Mouse (Mus musculus): ENCODE measurements around the gene Fam20c. TPM values are rescaled to one million over a fixed set of nuclear protein-coding genes. Genes with fewer than 3 reads are reported as not detected.
A peak's percentile ranks its signal among the peaks of the same experiment; 100 is the strongest.

Fam20c gene
- polyA plus RNA-seq (2014; fragmentation: Nextera tagmentation; extraction: Ambion mirVana), result 3.0 and 3.7 TPM in 2 replicates

- Histone ChIP-seq H3K9me3 (replicated peaks; ENCODE audit: control insufficient read depth, low read length) (no peaks in the 10 kb centered on the region), H3K27me3 (ENCODE audit: control insufficient read depth, insufficient read depth, low read length) (peaks cover 55% of the 10 kb centered on the region), H3K36me3 (ENCODE audit: control insufficient read depth, insufficient read depth, low read length) (no peaks in the 10 kb centered on the region), H3K4me3 (ENCODE audit: low read depth, low read length) (peak within 1 kb of the TSS; percentile 59), H3K4me1 (ENCODE audit: control insufficient read depth, insufficient read depth, low read length) (peaks cover 8% of the 10 kb centered on the region), H3K27ac (ENCODE audit: low read depth, low read length) (no peak within 1 kb of the TSS), H3K9ac (ENCODE audit: low read depth, low read length) (peak within 1 kb of the TSS; percentile 80), H3K4me2 (peak within 1 kb of the TSS; percentile 95)
- WGBS (ENCODE audit: insufficient replicate concordance), result under 1% methylated on average over 91 of the region's 98 CpGs
- peak; percentile 80 for ATAC-seq (replicated peaks; ENCODE audit: insufficient number of reproducible peaks, low FRiP score, low TSS enrichment)
Measured at GRCm38 (mm10) chr5:138754303-138755120, at the start of gene Fam20c. Fam20c (plus strand) TSS chr5:138754514.

- Histone ChIP-seq H3K4me2 (no peak overlapping the region), H3K4me3 (ENCODE audit: low read depth, low read length) (no peak overlapping the region), H3K27ac (ENCODE audit: low read depth, low read length) (no peak overlapping the region), H3K9me3 (replicated peaks; ENCODE audit: control insufficient read depth, low read length) (0 out of 2 replicates have a peak, but pooled peaks cover 3% of the 10 kb centered on the region), H3K36me3 (ENCODE audit: control insufficient read depth, insufficient read depth, low read length) (no peaks in the 10 kb centered on the region), H3K9ac (ENCODE audit: low read depth, low read length) (no peak overlapping the region), H3K4me1 (ENCODE audit: control insufficient read depth, insufficient read depth, low read length) (peaks cover 6% of the 10 kb centered on the region; the same call in 1 of the 2 replicates), H3K27me3 (ENCODE audit: control insufficient read depth, insufficient read depth, low read length) (no peaks in the 10 kb centered on the region)
- ATAC-seq (replicated peaks; ENCODE audit: insufficient number of reproducible peaks, low FRiP score, low TSS enrichment), result no peak
Measured at GRCm38 (mm10) chr5:138707367-138707766, 46.9 kb upstream of the Fam20c start.

- Histone ChIP-seq H3K9me3 (replicated peaks; ENCODE audit: control insufficient read depth, low read length) (0 out of 2 replicates have a peak, but pooled peaks cover 3% of the 10 kb centered on the region), H3K4me3 (ENCODE audit: low read depth, low read length) (no peak overlapping the region), H3K27me3 (ENCODE audit: control insufficient read depth, insufficient read depth, low read length) (no peaks in the 10 kb centered on the region), H3K36me3 (ENCODE audit: control insufficient read depth, insufficient read depth, low read length) (no peaks in the 10 kb centered on the region), H3K4me2 (no peak overlapping the region), H3K9ac (ENCODE audit: low read depth, low read length) (no peak overlapping the region), H3K27ac (ENCODE audit: low read depth, low read length) (no peak overlapping the region), H3K4me1 (ENCODE audit: control insufficient read depth, insufficient read depth, low read length) (peaks cover 6% of the 10 kb centered on the region; the same call in 1 of the 2 replicates)
- no peak for ATAC-seq (replicated peaks; ENCODE audit: insufficient number of reproducible peaks, low FRiP score, low TSS enrichment)
Measured at GRCm38 (mm10) chr5:138708591-138708990, 45.7 kb upstream of the Fam20c start.

GRCm38 (mm10) chr5:138715561-138716095 is 38.7 kb upstream of the Fam20c start:
- Histone ChIP-seq H3K27ac (ENCODE audit: low read depth, low read length) (no peak overlapping the region), H3K4me1 (ENCODE audit: control insufficient read depth, insufficient read depth, low read length) (peaks cover 5% of the 10 kb centered on the region; the same call in 1 of the 2 replicates), H3K4me2 (no peak overlapping the region), H3K4me3 (ENCODE audit: low read depth, low read length) (no peak overlapping the region), H3K9me3 (replicated peaks; ENCODE audit: control insufficient read depth, low read length) (0 out of 2 replicates have a peak, but pooled peaks cover 3% of the 10 kb centered on the region), H3K36me3 (ENCODE audit: control insufficient read depth, insufficient read depth, low read length) (no peaks in the 10 kb centered on the region), H3K27me3 (ENCODE audit: control insufficient read depth, insufficient read depth, low read length) (no peaks in the 10 kb centered on the region), H3K9ac (ENCODE audit: low read depth, low read length) (no peak overlapping the region)
- ATAC-seq (replicated peaks; ENCODE audit: insufficient number of reproducible peaks, low FRiP score, low TSS enrichment), result no peak
- 14% methylated on average over 14 of the region's 14 CpGs for WGBS (ENCODE audit: insufficient replicate concordance)

GRCm38 (mm10) chr5:138720329-138721190 is 33.8 kb upstream of the Fam20c start:
- H3K36me3 ChIP-seq (ENCODE audit: control insufficient read depth, insufficient read depth, low read length), result no peaks in the 10 kb centered on the region
- no peaks in the 10 kb centered on the region for H3K9me3 ChIP-seq (replicated peaks; ENCODE audit: control insufficient read depth, low read length)
- H3K27ac ChIP-seq (ENCODE audit: low read depth, low read length), result no peak overlapping the region
- 43% methylated on average over 13 of the region's 13 CpGs for WGBS (ENCODE audit: insufficient replicate concordance)
- H3K27me3 ChIP-seq (ENCODE audit: control insufficient read depth, insufficient read depth, low read length), result no peaks in the 10 kb centered on the region
- H3K9ac ChIP-seq (ENCODE audit: low read depth, low read length), result no peak overlapping the region
- no peak overlapping the region for H3K4me2 ChIP-seq
- H3K4me1 ChIP-seq (ENCODE audit: control insufficient read depth, insufficient read depth, low read length), result peaks cover 14% of the 10 kb centered on the region
- no peak for ATAC-seq (replicated peaks; ENCODE audit: insufficient number of reproducible peaks, low FRiP score, low TSS enrichment)
- no peak overlapping the region for H3K4me3 ChIP-seq (ENCODE audit: low read depth, low read length)

- 68% methylated on average over 5 of the region's 5 CpGs for WGBS (ENCODE audit: insufficient replicate concordance)
- Histone ChIP-seq H3K9ac (ENCODE audit: low read depth, low read length) (no peak overlapping the region), H3K27ac (ENCODE audit: low read depth, low read length) (no peak overlapping the region), H3K4me1 (ENCODE audit: control insufficient read depth, insufficient read depth, low read length) (peaks cover 11% of the 10 kb centered on the region), H3K9me3 (replicated peaks; ENCODE audit: control insufficient read depth, low read length) (no peaks in the 10 kb centered on the region), H3K4me3 (ENCODE audit: low read depth, low read length) (no peak overlapping the region), H3K27me3 (ENCODE audit: control insufficient read depth, insufficient read depth, low read length) (no peaks in the 10 kb centered on the region), H3K4me2 (no peak overlapping the region), H3K36me3 (ENCODE audit: control insufficient read depth, insufficient read depth, low read length) (no peaks in the 10 kb centered on the region)
- no peak; the same call in 1 of the 2 replicates for ATAC-seq (replicated peaks; ENCODE audit: insufficient number of reproducible peaks, low FRiP score, low TSS enrichment)
Measured at GRCm38 (mm10) chr5:138724417-138724816, 29.9 kb upstream of the Fam20c start.

GRCm38 (mm10) chr5:138725151-138725550 is 29.2 kb upstream of the Fam20c start:
- Histone ChIP-seq H3K9me3 (replicated peaks; ENCODE audit: control insufficient read depth, low read length) (no peaks in the 10 kb centered on the region), H3K9ac (ENCODE audit: low read depth, low read length) (0 out of 2 replicates have a peak overlapping the region, but pooled peaks have one; percentile 39), H3K27ac (ENCODE audit: low read depth, low read length) (no peak overlapping the region), H3K27me3 (ENCODE audit: control insufficient read depth, insufficient read depth, low read length) (no peaks in the 10 kb centered on the region), H3K4me1 (ENCODE audit: control insufficient read depth, insufficient read depth, low read length) (peaks cover 11% of the 10 kb centered on the region), H3K4me3 (ENCODE audit: low read depth, low read length) (no peak overlapping the region), H3K36me3 (ENCODE audit: control insufficient read depth, insufficient read depth, low read length) (no peaks in the 10 kb centered on the region), H3K4me2 (no peak overlapping the region)
- WGBS (ENCODE audit: insufficient replicate concordance), result 32% methylated on average over 7 of the region's 7 CpGs
- ATAC-seq (replicated peaks; ENCODE audit: insufficient number of reproducible peaks, low FRiP score, low TSS enrichment), result no peak

GRCm38 (mm10) chr5:138730863-138731262 is 23.5 kb upstream of the Fam20c start:
- Histone ChIP-seq H3K27ac (ENCODE audit: low read depth, low read length) (no peak overlapping the region), H3K36me3 (ENCODE audit: control insufficient read depth, insufficient read depth, low read length) (no peaks in the 10 kb centered on the region)
- ATAC-seq (replicated peaks; ENCODE audit: insufficient number of reproducible peaks, low FRiP score, low TSS enrichment), result 0 out of 2 replicates have a peak, but pooled peaks have one; percentile 14

More at GRCm38 (mm10) chr5:138730863-138731262, 23.5 kb upstream of the Fam20c start:
- Histone ChIP-seq H3K4me1 (ENCODE audit: control insufficient read depth, insufficient read depth, low read length) (peaks cover 12% of the 10 kb centered on the region), H3K9me3 (replicated peaks; ENCODE audit: control insufficient read depth, low read length) (no peaks in the 10 kb centered on the region), H3K27me3 (ENCODE audit: control insufficient read depth, insufficient read depth, low read length) (no peaks in the 10 kb centered on the region), H3K4me3 (ENCODE audit: low read depth, low read length) (no peak overlapping the region), H3K9ac (ENCODE audit: low read depth, low read length) (no peak overlapping the region), H3K4me2 (no peak overlapping the region)
- 58% methylated on average over 5 of the region's 5 CpGs for WGBS (ENCODE audit: insufficient replicate concordance)
